Mouse (Mus musculus): ENCODE measurements at regions not wholly inside any gene's neighbourhood (a gene's known extent, or its start where the extent isn't known, plus 50 kb on each side); places are given as distances from the start of the nearest gene placed in this dataset.

- WGBS: 71% methylated on average over 1 of the region's 1 CpGs
These were observed 52.8 kb upstream of the Chodl start for GRCm38 (mm10) chr16:78877941-78878340.

GRCm38 (mm10) chr16:78859006-78859405 lies 71.7 kb upstream of the Chodl start:
- Histone ChIP-seq H3K4me1 (ENCODE audit: control insufficient read depth, insufficient read depth, low read length) (peaks cover 3% of the 10 kb centered on the region; the same call in 1 of the 2 replicates), H3K4me3 (ENCODE audit: low read depth, low read length) (no peak overlapping the region), H3K4me2 (ENCODE audit: low read depth, low read length) (no peak overlapping the region), H3K9me3 (ENCODE audit: control insufficient read depth, low read length) (no peaks in the 10 kb centered on the region), H3K36me3 (ENCODE audit: control insufficient read depth, insufficient read depth, low read length) (no peaks in the 10 kb centered on the region), H3K27me3 (replicated peaks; ENCODE audit: control insufficient read depth, insufficient read depth, low read length) (no peaks in the 10 kb centered on the region), H3K27ac (replicated peaks; ENCODE audit: low read depth, low read length) (no peak overlapping the region), H3K9ac (ENCODE audit: low read depth, low read length) (no peak overlapping the region)
- DNase-seq (ENCODE audit: low spot score) (peak; percentile 61), ATAC-seq (ENCODE audit: low read depth) (no peak)
- 56% methylated on average over 4 of the region's 4 CpGs for WGBS

More at GRCm38 (mm10) chr16:78877941-78878340, 52.8 kb upstream of the Chodl start:
- DNase-seq (ENCODE audit: low spot score) (no peak), ATAC-seq (ENCODE audit: low read depth) (no peak)
- H3K9ac ChIP-seq (ENCODE audit: low read depth, low read length): no peak overlapping the region
- no peaks in the 10 kb centered on the region for H3K9me3 ChIP-seq (ENCODE audit: control insufficient read depth, low read length)
- no peaks in the 10 kb centered on the region for H3K36me3 ChIP-seq (ENCODE audit: control insufficient read depth, insufficient read depth, low read length)
- H3K4me1 ChIP-seq (ENCODE audit: control insufficient read depth, insufficient read depth, low read length): no peaks in the 10 kb centered on the region
- no peaks in the 10 kb centered on the region for H3K27me3 ChIP-seq (replicated peaks; ENCODE audit: control insufficient read depth, insufficient read depth, low read length)
- no peak overlapping the region for H3K4me3 ChIP-seq (ENCODE audit: low read depth, low read length)
- no peak overlapping the region for H3K4me2 ChIP-seq (ENCODE audit: low read depth, low read length)
- H3K27ac ChIP-seq (replicated peaks; ENCODE audit: low read depth, low read length): no peak overlapping the region

- 58% methylated on average over 7 of the region's 7 CpGs for WGBS
- no peaks in the 10 kb centered on the region for H3K27me3 ChIP-seq (replicated peaks; ENCODE audit: control insufficient read depth, insufficient read depth, low read length)
- no peak overlapping the region for H3K9ac ChIP-seq (ENCODE audit: low read depth, low read length)
- no peaks in the 10 kb centered on the region for H3K9me3 ChIP-seq (ENCODE audit: control insufficient read depth, low read length)
- peaks cover 11% of the 10 kb centered on the region for H3K4me1 ChIP-seq (ENCODE audit: control insufficient read depth, insufficient read depth, low read length)
- DNase-seq (ENCODE audit: low spot score): peak; percentile 79
- H3K4me2 ChIP-seq (ENCODE audit: low read depth, low read length): no peak overlapping the region
- H3K4me3 ChIP-seq (ENCODE audit: low read depth, low read length): no peak overlapping the region
- H3K27ac ChIP-seq (replicated peaks; ENCODE audit: low read depth, low read length): peak overlapping the region; percentile 56; the same call in 1 of the 2 replicates
- no peaks in the 10 kb centered on the region for H3K36me3 ChIP-seq (ENCODE audit: control insufficient read depth, insufficient read depth, low read length)
- no peak for ATAC-seq (ENCODE audit: low read depth)
These were observed 99.8 kb upstream of the Chodl start for GRCm38 (mm10) chr16:78830957-78831356.

- ATAC-seq (ENCODE audit: low read depth): peak; percentile 76
- 26% methylated on average over 3 of the region's 3 CpGs for WGBS
- Histone ChIP-seq H3K36me3 (ENCODE audit: control insufficient read depth, insufficient read depth, low read length) (no peaks in the 10 kb centered on the region), H3K27ac (replicated peaks; ENCODE audit: low read depth, low read length) (no peak overlapping the region; the same call in 1 of the 2 replicates), H3K4me3 (ENCODE audit: low read depth, low read length) (no peak overlapping the region), H3K9me3 (ENCODE audit: control insufficient read depth, low read length) (no peaks in the 10 kb centered on the region), H3K27me3 (replicated peaks; ENCODE audit: control insufficient read depth, insufficient read depth, low read length) (no peaks in the 10 kb centered on the region), H3K4me1 (ENCODE audit: control insufficient read depth, insufficient read depth, low read length) (peaks cover 11% of the 10 kb centered on the region), H3K4me2 (ENCODE audit: low read depth, low read length) (no peak overlapping the region), H3K9ac (ENCODE audit: low read depth, low read length) (no peak overlapping the region)
- DNase-seq (ENCODE audit: low spot score): peak; percentile 82
These were observed 103.0 kb upstream of the Chodl start for GRCm38 (mm10) chr16:78827739-78828138.

GRCm38 (mm10) chr16:78790064-78790463 lies 140.7 kb upstream of the Chodl start:
- ATAC-seq (ENCODE audit: low read depth): 0 out of 2 replicates have a peak, but pooled peaks have one; percentile 26
- H3K36me3 ChIP-seq (ENCODE audit: control insufficient read depth, insufficient read depth, low read length): no peaks in the 10 kb centered on the region
- H3K9ac ChIP-seq (ENCODE audit: low read depth, low read length): no peak overlapping the region
- peak; percentile 45 for DNase-seq (ENCODE audit: low spot score)
- no peaks in the 10 kb centered on the region for H3K4me1 ChIP-seq (ENCODE audit: control insufficient read depth, insufficient read depth, low read length)
- H3K27ac ChIP-seq (replicated peaks; ENCODE audit: low read depth, low read length): no peak overlapping the region
- H3K27me3 ChIP-seq (replicated peaks; ENCODE audit: control insufficient read depth, insufficient read depth, low read length): no peaks in the 10 kb centered on the region
- H3K4me3 ChIP-seq (ENCODE audit: low read depth, low read length): no peak overlapping the region
- 75% methylated on average over 2 of the region's 2 CpGs for WGBS
- no peak overlapping the region for H3K4me2 ChIP-seq (ENCODE audit: low read depth, low read length)
- H3K9me3 ChIP-seq (ENCODE audit: control insufficient read depth, low read length): no peaks in the 10 kb centered on the region

GRCm38 (mm10) chr16:78759226-78759625 lies 171.5 kb upstream of the Chodl start:
- Histone ChIP-seq H3K27me3 (replicated peaks; ENCODE audit: control insufficient read depth, insufficient read depth, low read length) (no peaks in the 10 kb centered on the region), H3K9ac (ENCODE audit: low read depth, low read length) (no peak overlapping the region), H3K4me3 (ENCODE audit: low read depth, low read length) (no peak overlapping the region), H3K4me2 (ENCODE audit: low read depth, low read length) (no peak overlapping the region), H3K36me3 (ENCODE audit: control insufficient read depth, insufficient read depth, low read length) (no peaks in the 10 kb centered on the region), H3K27ac (replicated peaks; ENCODE audit: low read depth, low read length) (no peak overlapping the region), H3K9me3 (ENCODE audit: control insufficient read depth, low read length) (no peaks in the 10 kb centered on the region), H3K4me1 (ENCODE audit: control insufficient read depth, insufficient read depth, low read length) (no peaks in the 10 kb centered on the region)
- ATAC-seq (ENCODE audit: low read depth) (no peak), DNase-seq (ENCODE audit: low spot score) (peak; percentile 2)

GRCm38 (mm10) chr16:78737902-78738301 lies 161.4 kb upstream of the D16Ertd472e start:
- H3K4me3 ChIP-seq (ENCODE audit: low read depth, low read length): no peak overlapping the region
- H3K27me3 ChIP-seq (replicated peaks; ENCODE audit: control insufficient read depth, insufficient read depth, low read length): no peaks in the 10 kb centered on the region
- ATAC-seq (ENCODE audit: low read depth) (no peak; the same call in 1 of the 2 replicates), DNase-seq (ENCODE audit: low spot score) (peak; percentile 11)
- 63% methylated on average over 4 of the region's 4 CpGs for WGBS
- H3K9ac ChIP-seq (ENCODE audit: low read depth, low read length): no peak overlapping the region
- no peaks in the 10 kb centered on the region for H3K9me3 ChIP-seq (ENCODE audit: control insufficient read depth, low read length)
- H3K4me2 ChIP-seq (ENCODE audit: low read depth, low read length): no peak overlapping the region
- no peaks in the 10 kb centered on the region for H3K36me3 ChIP-seq (ENCODE audit: control insufficient read depth, insufficient read depth, low read length)
- no peaks in the 10 kb centered on the region for H3K4me1 ChIP-seq (ENCODE audit: control insufficient read depth, insufficient read depth, low read length)
- H3K27ac ChIP-seq (replicated peaks; ENCODE audit: low read depth, low read length): no peak overlapping the region

GRCm38 (mm10) chr16:78730583-78731501 lies 154.3 kb upstream of the D16Ertd472e start:
- Histone ChIP-seq H3K9ac (ENCODE audit: low read depth, low read length) (no peak overlapping the region), H3K4me3 (ENCODE audit: low read depth, low read length) (no peak overlapping the region), H3K36me3 (ENCODE audit: control insufficient read depth, insufficient read depth, low read length) (no peaks in the 10 kb centered on the region), H3K4me1 (ENCODE audit: control insufficient read depth, insufficient read depth, low read length) (no peaks in the 10 kb centered on the region), H3K27me3 (replicated peaks; ENCODE audit: control insufficient read depth, insufficient read depth, low read length) (no peaks in the 10 kb centered on the region), H3K4me2 (ENCODE audit: low read depth, low read length) (no peak overlapping the region), H3K9me3 (ENCODE audit: control insufficient read depth, low read length) (no peaks in the 10 kb centered on the region), H3K27ac (replicated peaks; ENCODE audit: low read depth, low read length) (no peak overlapping the region)
- peak; percentile 47 for DNase-seq (ENCODE audit: low spot score)
- 47% methylated on average over 13 of the region's 13 CpGs for WGBS
- ATAC-seq (ENCODE audit: low read depth): no peak

- 65% methylated on average over 2 of the region's 2 CpGs for WGBS
- H3K4me1 ChIP-seq (ENCODE audit: control insufficient read depth, insufficient read depth, low read length): no peaks in the 10 kb centered on the region
- ATAC-seq (ENCODE audit: low read depth): peak; percentile 26; the same call in 1 of the 2 replicates
- no peak for DNase-seq (ENCODE audit: low spot score)
- H3K4me2 ChIP-seq (ENCODE audit: low read depth, low read length): no peak overlapping the region
- no peaks in the 10 kb centered on the region for H3K9me3 ChIP-seq (ENCODE audit: control insufficient read depth, low read length)
- no peaks in the 10 kb centered on the region for H3K27me3 ChIP-seq (replicated peaks; ENCODE audit: control insufficient read depth, insufficient read depth, low read length)
- H3K9ac ChIP-seq (ENCODE audit: low read depth, low read length): no peak overlapping the region
- H3K36me3 ChIP-seq (ENCODE audit: control insufficient read depth, insufficient read depth, low read length): no peaks in the 10 kb centered on the region
- no peak overlapping the region for H3K27ac ChIP-seq (replicated peaks; ENCODE audit: low read depth, low read length)
- no peak overlapping the region for H3K4me3 ChIP-seq (ENCODE audit: low read depth, low read length)
These were observed 149.0 kb upstream of the D16Ertd472e start for GRCm38 (mm10) chr16:78725541-78725940.
